Mouse (Mus musculus) kidney, postnatal 36 days (tissue): ENCODE data around the gene Brca1.
A peak's percentile ranks its signal among the peaks of the same experiment; 100 is the strongest.

Experiments
- DNase-seq, 2 experiments: peaks; one replicate each; pipeline ENCODE4 v3.0.0; 2021 to 2022; ENCODE audit warnings: mixed read lengths in 2 of 2

Gene Brca1

DNA sequence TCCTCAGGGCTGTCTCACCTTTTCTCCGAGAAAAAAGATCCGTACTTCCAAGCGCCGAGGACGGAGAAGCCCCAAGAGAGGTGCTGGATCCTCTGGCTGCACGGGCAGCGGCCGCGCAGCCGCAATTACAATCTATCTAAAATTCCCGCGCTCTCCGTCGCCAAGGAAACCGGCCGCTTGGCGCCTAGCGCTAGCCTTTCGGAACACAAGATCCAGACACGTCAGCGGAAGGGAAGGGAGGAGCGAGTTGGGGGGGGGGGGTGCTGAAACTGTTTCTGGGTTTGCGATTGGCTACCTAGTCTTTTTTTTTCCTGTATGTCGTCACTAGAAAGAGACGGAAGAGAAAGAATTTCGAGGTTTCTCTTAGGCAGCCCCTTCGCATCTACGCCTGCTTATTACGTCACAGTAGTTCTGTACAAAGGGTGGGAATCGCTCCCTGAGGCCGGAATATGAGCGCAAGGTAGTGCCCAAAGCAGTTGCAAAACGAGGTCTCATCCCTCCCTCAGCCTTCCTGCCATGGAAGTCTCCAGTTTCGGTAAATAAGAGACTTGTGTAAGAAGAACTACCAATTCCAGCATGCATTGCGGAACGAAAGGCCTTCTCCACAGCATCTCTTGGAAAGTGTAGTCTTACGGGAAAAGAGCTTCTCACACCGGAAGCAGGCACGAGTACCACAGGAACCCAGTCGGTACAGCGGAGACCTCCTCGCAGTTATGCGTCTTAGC lies at the start of gene Brca1, which contains the start of gene Nbr1:
Brca1 (minus strand) TSS at position 205 of the 725 bp plus-strand sequence.
Nbr1 (plus strand) TSS at position 399 of the 725 bp plus-strand sequence.
- peak; percentile 95 to 96 for DNase-seq

GRCm38 (mm10) chr11:101599156-101599555 lies 47.4 kb upstream of the Brca1 start, which contains the start of gene Gm11634:
Gene Gm11634 (minus strand): TSS chr11:101599256.
- no peak for DNase-seq

DNA sequence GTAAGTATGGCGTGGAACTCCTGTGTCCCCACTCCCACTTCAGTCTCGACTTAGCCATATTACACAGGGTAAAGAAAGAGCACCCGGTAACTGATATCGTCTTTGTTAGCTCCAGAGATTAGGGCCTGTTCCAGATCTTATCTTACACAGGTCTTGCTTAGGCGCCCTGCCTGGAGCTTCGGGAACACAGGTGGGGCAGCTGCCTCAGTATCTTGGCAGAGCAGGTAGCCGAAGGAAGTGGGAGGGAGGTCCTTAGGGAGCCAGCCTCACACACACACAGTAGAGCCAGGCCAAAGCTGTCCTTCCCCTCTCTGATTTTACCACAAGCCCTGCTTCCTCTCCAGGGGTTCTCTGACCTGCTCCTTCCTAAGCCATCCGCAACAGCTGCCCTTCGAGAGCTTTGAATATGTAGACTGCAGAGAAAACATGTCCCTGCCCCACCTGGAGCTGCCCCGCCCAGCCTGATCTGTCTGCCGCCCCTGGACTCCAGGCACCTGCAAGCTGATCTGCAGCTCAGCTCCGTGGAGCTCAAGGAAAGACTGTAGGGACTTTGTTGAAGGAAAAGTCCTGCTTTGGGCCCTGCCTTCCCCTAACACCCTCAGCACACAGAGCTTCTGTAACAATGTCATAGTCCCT lies 38.4 kb upstream of the Brca1 start:
- no peak for DNase-seq

DNA sequence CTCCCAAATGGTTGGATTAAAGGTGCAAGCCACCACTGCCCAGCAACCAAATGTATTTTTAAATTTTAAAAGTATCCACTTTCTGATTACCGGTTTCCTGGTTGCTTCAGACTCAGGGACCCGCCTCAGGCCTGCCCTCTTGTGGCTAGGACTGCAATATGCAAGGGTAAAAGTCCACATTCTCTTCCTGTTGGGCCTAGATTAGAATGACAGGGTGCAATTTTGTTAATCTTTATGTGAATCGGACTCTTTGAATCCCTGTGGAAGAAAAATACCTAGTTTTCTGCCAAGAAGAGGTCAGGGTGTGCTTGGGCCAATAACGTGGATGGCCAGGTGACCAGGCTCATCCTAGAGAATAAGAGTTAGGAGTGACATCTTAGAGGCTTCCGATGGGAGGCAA lies 37.7 kb upstream of the Brca1 start:
- peak; percentile 84 to 85 for DNase-seq

GRCm38 (mm10) chr11:101588868-101589267 lies 37.1 kb upstream of the Brca1 start:
- DNase-seq, result peak in 1 of 2 experiments; percentile 40

- peak in 1 of 2 experiments; percentile 43 for DNase-seq
Measured at GRCm38 (mm10) chr11:101587676-101588075, 35.9 kb upstream of the Brca1 start.

DNA sequence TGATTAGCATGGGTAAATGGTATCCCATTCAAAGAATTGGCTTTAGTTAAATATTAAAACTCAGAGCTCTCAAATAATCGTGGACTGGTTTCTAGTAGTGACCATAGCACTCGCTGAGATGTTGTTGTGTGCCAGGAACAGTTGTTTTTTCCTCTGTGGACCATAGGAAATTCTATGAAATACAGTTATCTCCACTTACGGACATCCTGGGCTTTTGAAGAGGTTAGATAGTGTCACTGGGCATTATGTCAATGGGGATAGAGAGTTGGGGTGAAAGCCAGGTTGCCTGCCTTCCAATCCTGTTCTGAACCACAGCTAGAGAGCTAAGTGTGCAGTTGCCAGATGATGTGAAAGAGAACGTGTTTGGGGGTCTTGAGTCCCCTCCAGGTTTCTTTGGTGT lies 34.0 kb upstream of the Brca1 start:
- DNase-seq, result no peak

DNA sequence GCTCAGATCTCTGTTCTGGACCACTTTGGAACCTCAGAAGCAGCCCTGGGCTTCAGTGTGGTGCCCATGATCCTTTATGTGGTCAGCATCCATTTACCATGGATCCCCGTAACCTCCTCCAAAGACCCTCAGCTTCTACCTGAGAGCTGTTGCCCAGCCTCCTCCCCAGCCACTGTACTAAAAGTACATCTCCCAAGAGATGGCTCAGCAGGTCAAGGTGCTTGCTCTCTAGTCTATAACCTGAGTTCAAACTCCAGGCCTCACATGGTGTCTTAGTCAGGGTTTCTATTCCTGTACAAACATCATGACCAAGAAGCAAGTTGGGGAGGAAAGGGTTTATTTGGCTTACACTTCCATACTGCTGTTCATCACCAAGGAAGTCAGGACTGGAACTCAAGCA lies 33.3 kb upstream of the Brca1 start:
- DNase-seq, result peak; percentile 60 to 73

GRCm38 (mm10) chr11:101583205-101583604 lies 31.4 kb upstream of the Brca1 start:
- no peak for DNase-seq

DNA sequence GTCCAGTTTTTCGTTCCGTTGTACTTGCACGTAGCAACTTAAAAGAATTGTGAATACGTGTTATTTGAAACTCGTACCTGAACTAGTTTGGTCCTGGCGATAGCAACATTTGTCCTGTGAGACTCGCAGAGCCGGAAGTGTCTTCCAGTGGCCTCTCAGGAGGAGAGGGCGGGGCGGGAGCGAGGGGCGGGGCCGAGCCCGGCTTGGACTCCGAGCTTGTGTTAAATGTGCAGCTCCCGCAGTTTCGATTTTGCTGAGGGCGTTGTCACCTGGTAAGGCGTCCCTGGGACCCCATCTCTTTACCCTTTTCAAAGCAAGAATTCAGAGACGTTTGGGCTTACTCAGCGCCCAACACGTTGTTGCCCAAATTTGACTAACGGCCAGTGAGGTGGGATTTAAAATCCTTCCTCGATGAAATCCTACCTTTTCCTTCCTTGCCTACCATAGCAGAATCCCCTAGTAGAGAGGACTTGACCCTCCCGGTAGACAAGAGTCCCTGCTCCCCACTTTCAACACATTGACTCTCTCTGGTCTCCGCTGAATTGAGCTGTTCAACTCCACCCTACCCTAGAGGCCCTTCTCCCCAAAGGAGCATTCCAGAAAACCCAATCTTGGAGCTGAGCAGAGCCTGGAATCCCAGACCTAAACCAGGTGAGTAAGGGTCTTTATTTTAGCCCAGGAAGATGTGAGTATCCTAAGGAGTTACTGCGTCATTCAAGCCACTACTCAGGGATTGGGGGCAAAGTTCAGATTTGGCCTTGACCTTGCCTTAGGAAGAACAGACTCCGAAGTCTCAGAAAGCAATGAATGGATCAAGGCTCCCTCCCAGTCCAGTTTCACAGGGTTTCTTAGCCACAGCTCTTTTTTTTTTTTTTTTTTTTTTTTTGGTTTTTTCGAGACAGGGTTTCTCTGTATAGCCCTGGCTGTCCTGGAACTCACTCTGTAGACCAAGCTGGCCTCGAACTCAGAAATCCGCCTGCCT lies 30.6 kb upstream of the Brca1 start, which contains the start of gene Tmem106a:
Tmem106a (plus strand) TSS at position 189 of the 982 bp plus-strand sequence.
- DNase-seq, result peak; percentile 86 to 90

- no peak for DNase-seq
Measured at GRCm38 (mm10) chr11:101581081-101581764, 29.5 kb upstream of the Brca1 start.

DNA sequence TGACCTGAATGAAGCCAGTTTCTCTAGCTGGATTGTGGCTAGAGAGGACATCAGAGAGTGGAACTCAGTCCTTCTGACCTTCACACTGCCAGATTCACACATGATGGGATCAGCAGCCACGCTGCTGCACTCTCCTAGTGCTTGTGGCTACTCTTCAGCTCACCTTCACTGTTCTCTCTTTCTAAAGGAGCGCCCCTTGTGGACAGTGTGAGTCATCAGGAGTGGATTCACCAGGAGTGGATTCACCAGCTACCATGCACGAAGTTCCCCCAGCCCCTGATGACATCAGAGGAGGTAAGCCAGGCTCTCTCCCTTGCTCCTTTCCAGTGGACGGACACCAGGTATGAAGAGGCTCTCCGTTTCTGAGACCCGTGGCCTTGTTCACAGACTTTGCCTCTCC lies 24.4 kb upstream of the Brca1 start:
- DNase-seq, result no peak

- no peak for DNase-seq
Measured at GRCm38 (mm10) chr11:101568421-101568820, 16.7 kb upstream of the Brca1 start.

DNA sequence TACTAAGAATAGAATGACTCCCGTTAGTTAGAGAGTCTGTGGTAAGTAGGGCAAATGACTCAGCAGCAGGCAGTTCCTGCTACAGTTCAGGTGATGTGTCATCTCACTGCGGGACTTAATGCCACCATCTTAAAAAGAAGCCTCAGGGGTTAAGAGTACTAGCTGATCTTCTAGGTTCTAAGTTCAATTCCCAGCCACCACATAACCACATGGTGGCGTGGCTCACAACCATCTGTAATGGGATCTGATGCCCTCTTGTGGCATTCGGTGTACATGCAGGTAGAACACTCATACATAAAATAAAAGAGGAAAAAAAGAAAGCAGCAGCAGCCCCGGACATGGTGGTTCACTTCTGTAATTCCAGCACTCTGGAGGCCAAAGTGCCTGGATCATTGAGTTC lies 10.6 kb upstream of the Brca1 start:
- peak; percentile 63 to 72 for DNase-seq

GRCm38 (mm10) chr11:101556954-101557353 lies 5.2 kb upstream of the Brca1 start:
- DNase-seq, result no peak

DNA sequence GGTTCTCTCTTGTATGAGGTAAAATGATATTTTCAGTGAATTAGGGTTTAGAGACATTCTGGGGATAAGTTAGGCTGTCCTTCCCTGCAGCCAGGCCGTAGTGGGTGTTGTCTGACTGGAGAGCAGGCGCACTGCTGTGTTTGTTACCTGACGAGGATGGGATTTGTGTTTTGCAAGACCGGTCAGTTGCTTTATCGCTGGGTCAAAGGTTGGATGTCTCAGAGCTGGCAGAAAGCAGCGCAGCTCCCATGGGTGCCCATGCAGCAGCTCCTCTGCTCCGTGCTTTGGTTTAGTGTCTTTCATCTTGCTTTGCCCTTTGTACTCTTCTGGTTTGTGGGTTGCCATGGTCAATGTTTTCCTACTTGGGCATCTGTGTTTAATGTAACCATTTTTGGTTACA lies 4.8 kb upstream of the Brca1 start:
- DNase-seq, result peak; percentile 74 to 89

DNA sequence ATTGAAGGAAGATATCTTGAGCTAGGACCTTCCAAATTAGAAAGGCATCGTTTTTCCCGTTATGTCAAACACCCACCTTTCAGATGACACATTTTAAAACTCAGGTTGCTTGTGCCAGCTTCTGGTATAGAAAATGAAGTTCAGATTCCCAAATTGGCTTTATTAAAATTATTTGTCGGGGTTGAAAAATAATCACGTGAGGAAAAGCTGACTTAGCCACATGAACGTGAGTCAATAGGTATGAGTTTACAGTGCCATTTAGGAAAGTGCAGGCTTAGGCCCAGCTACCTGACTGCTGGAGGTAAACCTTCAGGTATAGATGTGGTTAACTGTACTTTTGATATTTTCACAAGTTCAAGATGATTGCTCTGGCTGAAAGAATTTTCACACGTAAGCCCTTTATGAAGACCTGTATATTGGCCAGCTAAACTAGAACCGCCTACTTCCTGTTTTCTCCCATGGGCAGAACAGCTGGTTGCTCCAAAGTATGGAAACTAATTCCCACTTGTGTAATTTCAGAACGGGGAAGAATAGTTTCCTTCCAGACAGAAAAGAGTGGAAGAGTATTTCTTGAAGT lies 1.7 kb upstream of the Brca1 start:
- DNase-seq, result peak in 1 of 2 experiments; percentile 24

GRCm38 (mm10) chr11:101552476-101553300 lies 933 bp upstream of the Brca1 start:
- peak; percentile 96 to 100 for DNase-seq

DNA sequence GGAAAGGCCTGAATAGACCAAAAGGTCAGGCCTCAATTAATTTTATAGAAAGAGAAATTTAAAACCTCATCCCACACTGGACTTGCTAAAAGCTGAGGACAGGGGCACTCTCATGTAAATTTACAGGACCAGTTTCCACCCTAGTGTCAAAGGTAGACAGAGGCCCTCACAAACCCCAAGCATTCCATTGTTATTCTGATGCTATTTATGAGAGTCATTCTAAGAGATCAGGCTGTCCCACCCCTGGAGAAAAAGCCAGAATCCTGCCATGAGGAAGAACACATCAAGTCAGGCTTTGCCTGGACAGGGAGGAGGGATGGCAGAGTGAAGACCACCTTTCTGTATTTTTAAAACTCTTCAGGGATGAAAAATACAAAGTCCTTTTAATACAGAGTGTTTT lies 3.2 kb downstream of the Brca1 start:
- no peak for DNase-seq

GRCm38 (mm10) chr11:101544132-101544531 lies 7.6 kb downstream of the Brca1 start:
- no peak for DNase-seq

- DNase-seq, result no peak
Measured at GRCm38 (mm10) chr11:101543533-101543932, 8.2 kb downstream of the Brca1 start.
